Mouse (Mus musculus) layer of hippocampus, adult 18-20 months (tissue): ENCODE data around the gene Eif4a3. TPM values are rescaled to one million over a fixed set of nuclear protein-coding genes. Genes with fewer than 3 reads are reported as not detected.
"Not testable (repeated sequence)": the region's sequence is repeated elsewhere in the genome, so short reads cannot be mapped to it uniquely, and the experiment has no call there.

Experiments
- DNase-seq, 2 experiments: peaks; one replicate each; pipeline ENCODE4 v3.0.0; 2022; ENCODE audit warnings: low spot score in 2 of 2
- total RNA-seq, 2 experiments: library from RNA; stranded (reverse); gene quantifications; 2 replicates each; pipeline ENCODE4 v1.2.3; 2021

The Eif4a3 gene
- total RNA-seq, 2 experiments from 2014 or later, result 92.8 to 97.8 TPM

DNA sequence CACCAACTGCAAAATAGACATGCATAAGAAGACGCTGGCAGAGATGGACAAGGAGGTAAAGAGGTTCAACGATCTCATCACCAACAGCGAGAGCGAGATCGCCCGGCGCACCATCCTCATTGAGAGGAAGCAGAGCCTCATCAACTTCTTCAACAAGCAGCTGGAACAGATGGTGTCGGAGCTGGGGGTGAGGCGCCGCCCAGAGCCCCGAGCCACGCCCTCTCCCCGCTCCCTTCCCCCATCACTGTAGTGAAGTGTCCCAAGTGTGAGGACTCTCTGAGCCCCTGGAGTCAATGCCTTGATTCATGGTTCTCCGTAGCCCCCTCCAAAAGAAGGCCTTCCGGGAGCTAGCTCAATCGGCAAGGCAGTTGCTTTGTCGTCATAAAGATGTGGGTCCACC lies 48.9 kb downstream of the Eif4a3 start:
- DNase-seq, result no peak

DNA sequence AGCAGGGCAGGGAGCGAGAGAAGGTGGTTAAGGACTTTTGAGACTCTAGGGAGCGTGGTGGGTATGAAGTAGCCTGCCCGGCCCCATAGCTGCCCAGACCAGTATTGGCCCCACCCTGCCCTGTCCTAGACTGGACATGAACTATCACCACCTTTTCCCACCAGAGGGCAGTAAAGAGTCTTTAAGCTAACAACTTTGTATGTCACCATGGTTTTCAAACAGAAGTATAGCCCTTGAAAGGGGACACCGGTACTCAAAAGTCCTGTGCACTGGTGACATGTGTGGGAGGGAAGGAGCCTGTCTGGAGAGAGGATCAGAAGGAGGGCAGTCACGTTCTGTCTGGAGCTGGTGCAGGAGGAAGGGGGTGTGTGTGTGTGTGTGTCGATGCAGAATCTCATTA lies 50.9 kb downstream of the Eif4a3 start:
- peak in 1 of 2 experiments; percentile 55 for DNase-seq

DNA sequence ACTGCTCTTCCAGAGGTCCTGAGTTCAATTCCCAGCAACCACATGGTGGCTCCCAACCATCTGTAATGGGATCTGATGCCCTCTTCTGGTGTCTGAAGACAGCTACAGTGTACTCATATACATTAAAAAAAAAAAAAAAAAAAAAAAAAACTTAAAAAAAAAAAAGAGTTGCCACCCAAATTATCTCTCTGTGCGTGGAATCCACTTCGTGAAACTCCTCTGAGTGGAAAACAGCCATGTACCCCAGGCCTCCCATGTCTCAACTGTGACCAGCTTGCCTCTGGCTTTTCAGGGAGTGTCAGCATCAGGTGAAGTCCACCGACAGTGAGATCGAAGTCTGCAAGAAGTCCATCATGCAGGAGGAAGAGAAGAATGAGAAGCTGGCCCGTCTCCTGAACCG lies 54.3 kb downstream of the Eif4a3 start:
- not testable (repeated sequence) for DNase-seq

DNA sequence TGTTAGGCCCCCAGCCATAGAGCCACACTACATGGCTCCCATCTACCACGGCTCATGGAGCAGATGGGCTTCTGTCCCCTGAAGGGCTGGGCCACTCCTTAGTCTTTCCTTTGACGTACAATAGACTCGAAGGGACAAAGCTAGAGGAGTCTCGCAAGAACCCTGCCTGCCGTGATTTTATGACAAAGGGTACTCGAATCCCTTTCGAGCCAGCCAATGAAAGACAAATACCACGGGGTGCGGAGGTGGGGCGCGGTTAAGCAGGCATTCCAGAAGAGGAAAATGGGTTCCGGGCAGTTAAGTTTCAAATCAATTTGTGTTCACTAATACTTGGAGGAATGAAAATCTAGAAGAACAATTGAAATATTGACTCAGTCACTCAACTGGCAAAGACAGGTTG lies 60.4 kb downstream of the Eif4a3 start:
- no peak for DNase-seq

Other genes with a start within 250 kb of the Eif4a3 start
- gene Cbx4, start 213.9 kb downstream of the Eif4a3 start, total RNA-seq, result 10 to 100 TPM; 44.7 to 49.1 TPM
- gene Tbc1d16, start 71.6 kb downstream of the Eif4a3 start, total RNA-seq, result 10 to 100 TPM; 37.5 to 39.9 TPM
- gene Ccdc40, start 71.5 kb downstream of the Eif4a3 start, total RNA-seq, result 1 to 10 TPM; 2.3 to 2.7 TPM
- gene Gaa, start 32.2 kb downstream of the Eif4a3 start, total RNA-seq, result 100 to 1,000 TPM; 347 to 355 TPM
- under 1 TPM; 0.36 to 0.47 TPM for gene Card14, start 7.7 kb upstream of the Eif4a3 start, total RNA-seq
- 1 to 10 TPM; 5.2 to 6.1 TPM for gene Sgsh, start 55.4 kb upstream of the Eif4a3 start, total RNA-seq
- 1 to 10 TPM; 5.8 to 6.1 TPM for gene Slc26a11, start 55.5 kb upstream of the Eif4a3 start, total RNA-seq
- gene Rnf213, start 93.0 kb upstream of the Eif4a3 start, total RNA-seq, result 1 to 10 TPM; 3.0 to 4.1 TPM
- 10 to 100 TPM; 34.7 to 36.2 TPM for gene Endov, start 191.3 kb upstream of the Eif4a3 start, total RNA-seq
- 100 to 1,000 TPM; 492 to 504 TPM for gene Nptx1, start 247.7 kb upstream of the Eif4a3 start, total RNA-seq